Mouse (Mus musculus): ENCODE results near the gene Arrdc1.
"Not testable (repeated sequence)": the region's sequence is repeated elsewhere in the genome, so short reads cannot be mapped to it uniquely, and the experiment has no call there.

The Arrdc1 gene

GRCm38 (mm10) chr2:24935057-24935796 lies at the start of gene Arrdc1:
TSS of gene Arrdc1 (minus strand) at chr2:24935252.
- DNase-seq, result peak; percentile 96

GRCm38 (mm10) chr2:24976960-24977359 lies 41.9 kb upstream of the Arrdc1 start:
- DNase-seq, result peak in 1 of 2 experiments; percentile 26

GRCm38 (mm10) chr2:24975704-24976297 lies 40.7 kb upstream of the Arrdc1 start, which contains the start of gene Pnpla7:
TSS of gene Pnpla7 (plus strand) at chr2:24976033.
- peak; percentile 88 to 90 for DNase-seq

GRCm38 (mm10) chr2:24974906-24975703 lies 40.1 kb upstream of the Arrdc1 start, which contains the start of gene Mrpl41:
TSS of gene Mrpl41 (minus strand) at chr2:24975098.
- DNase-seq, result peak; percentile 97 to 99

- not testable (repeated sequence) for DNase-seq
These were observed 39.4 kb upstream of the Arrdc1 start for GRCm38 (mm10) chr2:24974452-24974851.

GRCm38 (mm10) chr2:24970386-24970785 lies 35.3 kb upstream of the Arrdc1 start:
- no peak for DNase-seq

GRCm38 (mm10) chr2:24962304-24963000 lies 27.4 kb upstream of the Arrdc1 start, which contains the start of gene Dph7:
TSS of gene Dph7 (plus strand) at chr2:24962400.
- DNase-seq, result peak; percentile 85 to 90

- peak; percentile 30 to 52 for DNase-seq
These were observed 25.9 kb upstream of the Arrdc1 start for GRCm38 (mm10) chr2:24960910-24961309.

- DNase-seq, result no peak
These were observed 17.5 kb upstream of the Arrdc1 start for GRCm38 (mm10) chr2:24952537-24953055.

GRCm38 (mm10) chr2:24950189-24950535 lies 15.1 kb upstream of the Arrdc1 start:
- DNase-seq, result no peak

- peak; percentile 99 for DNase-seq
These were observed 14.6 kb upstream of the Arrdc1 start, which contains the start of gene Zmynd19 for GRCm38 (mm10) chr2:24949421-24950188. TSS of gene Zmynd19 (plus strand) at chr2:24949792.

GRCm38 (mm10) chr2:24944304-24944703 lies 9.3 kb upstream of the Arrdc1 start:
- peak in 1 of 2 experiments; percentile 57 for DNase-seq

GRCm38 (mm10) chr2:24942092-24942491 lies 7.0 kb upstream of the Arrdc1 start:
- DNase-seq, result no peak

GRCm38 (mm10) chr2:24934441-24934963 lies 550 bp downstream of the Arrdc1 start:
- no peak for DNase-seq

- DNase-seq, result no peak
These were observed 5.5 kb downstream of the Arrdc1 start for GRCm38 (mm10) chr2:24929593-24929992.

GRCm38 (mm10) chr2:24929119-24929518 lies 5.9 kb downstream of the Arrdc1 start:
- DNase-seq, result peak; percentile 44 to 74

GRCm38 (mm10) chr2:24927810-24928479 lies 7.1 kb downstream of the Arrdc1 start:
- DNase-seq, result peak; percentile 73 to 87

GRCm38 (mm10) chr2:24926965-24927358 lies 8.1 kb downstream of the Arrdc1 start:
- no peak for DNase-seq

- DNase-seq, result no peak
These were observed 8.6 kb downstream of the Arrdc1 start for GRCm38 (mm10) chr2:24926345-24926964.

- DNase-seq, result peak; percentile 36 to 69
These were observed 9.8 kb downstream of the Arrdc1 start for GRCm38 (mm10) chr2:24925284-24925683.
